Mouse (Mus musculus) right cerebral cortex, postnatal 4 days (tissue): ENCODE results near the gene P3h3.
"Not testable (repeated sequence)": the region's sequence is repeated elsewhere in the genome, so short reads cannot be mapped to it uniquely, and the experiment has no call there.

ENCODE experiments used
- DNase-seq: peaks from one replicate; pipeline ENCODE4 v3.0.0-alpha.2; 2022

P3h3 gene

GRCm38 (mm10) chr6:124808358-124809012 is 49.1 kb downstream of the P3h3 start, which contains the start of gene Spsb2:
TSS of gene Spsb2 (plus strand) at chr6:124808661.
- DNase-seq = peak; percentile 55

- DNase-seq = no peak
These were observed 49.6 kb downstream of the P3h3 start for GRCm38 (mm10) chr6:124807986-124808357.

GRCm38 (mm10) chr6:124807366-124807765 is 50.2 kb downstream of the P3h3 start:
- no peak for DNase-seq

GRCm38 (mm10) chr6:124806446-124807140 is 51.0 kb downstream of the P3h3 start:
- DNase-seq = no peak

- DNase-seq = peak; percentile 95
These were observed 51.9 kb downstream of the P3h3 start for GRCm38 (mm10) chr6:124805341-124806321.

GRCm38 (mm10) chr6:124804341-124804740 is 53.2 kb downstream of the P3h3 start:
- no peak for DNase-seq

GRCm38 (mm10) chr6:124803691-124804090 is 53.9 kb downstream of the P3h3 start:
- DNase-seq = not testable (repeated sequence)

GRCm38 (mm10) chr6:124803061-124803460 is 54.5 kb downstream of the P3h3 start:
- no peak for DNase-seq

- not testable (repeated sequence) for DNase-seq
These were observed 55.2 kb downstream of the P3h3 start for GRCm38 (mm10) chr6:124802400-124802799.

GRCm38 (mm10) chr6:124796200-124796599 is 61.4 kb downstream of the P3h3 start:
- DNase-seq = no peak

- DNase-seq = no peak
These were observed 61.8 kb downstream of the P3h3 start for GRCm38 (mm10) chr6:124795781-124796180.

GRCm38 (mm10) chr6:124791911-124792310 is 65.6 kb downstream of the P3h3 start:
- DNase-seq = no peak
